Mouse (Mus musculus): ENCODE results near the gene Cebpa. TPM values are rescaled to one million over a fixed set of nuclear protein-coding genes. Genes with fewer than 3 reads are reported as not detected.
A peak's percentile ranks its signal among the peaks of the same experiment; 100 is the strongest.

The Cebpa gene
- polyA plus RNA-seq, 1 experiment from 2014 or later: 2.3 TPM

DNA sequence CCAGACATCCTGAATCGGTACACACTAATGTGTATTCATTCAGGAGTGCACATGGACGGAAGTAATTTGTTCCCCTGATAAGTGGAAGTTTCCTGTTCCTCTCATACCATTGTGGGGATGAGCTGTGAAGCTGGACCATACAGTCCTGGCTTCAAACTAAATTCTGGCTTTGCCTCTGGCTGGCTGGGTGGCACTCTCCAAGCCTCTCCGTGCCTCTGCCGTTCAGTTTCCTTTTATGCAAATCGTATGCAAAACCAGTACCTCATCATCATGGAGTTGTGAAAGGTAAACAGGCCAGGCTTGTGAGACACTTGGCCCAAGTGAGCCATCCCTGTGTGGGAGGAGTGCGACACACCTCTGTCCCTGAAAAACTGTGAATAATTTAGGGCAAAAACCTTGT lies 8.6 kb downstream of the Cebpa start:
- Histone ChIP-seq H3K27me3 (ENCODE audit: insufficient read depth, low read length) (no peaks in the 10 kb centered on the region), H3K4me1 (replicated peaks; ENCODE audit: insufficient read depth, low read length) (peaks cover 5% of the 10 kb centered on the region; the same call in 1 of the 2 replicates), H3K4me3 (replicated peaks; ENCODE audit: low read depth, low read length) (no peak overlapping the region), H3K4me2 (ENCODE audit: low read length) (no peak overlapping the region), H3K27ac (no peak overlapping the region), H3K9ac (ENCODE audit: low read depth, low read length) (no peak overlapping the region), H3K36me3 (ENCODE audit: insufficient read depth, low read length) (no peaks in the 10 kb centered on the region), H3K9me3 (replicated peaks; ENCODE audit: low read length) (no peaks in the 10 kb centered on the region)
- WGBS: 28% methylated on average over 6 of the region's 6 CpGs
- DNase-seq (ENCODE audit: low spot score) (no peak), ATAC-seq (replicated peaks; ENCODE audit: low FRiP score, low read depth) (no peak)
- TF ChIP-seq CTCF (IDR thresholded peaks at IDR 0.05; ENCODE audit: low read depth): no peak

DNA sequence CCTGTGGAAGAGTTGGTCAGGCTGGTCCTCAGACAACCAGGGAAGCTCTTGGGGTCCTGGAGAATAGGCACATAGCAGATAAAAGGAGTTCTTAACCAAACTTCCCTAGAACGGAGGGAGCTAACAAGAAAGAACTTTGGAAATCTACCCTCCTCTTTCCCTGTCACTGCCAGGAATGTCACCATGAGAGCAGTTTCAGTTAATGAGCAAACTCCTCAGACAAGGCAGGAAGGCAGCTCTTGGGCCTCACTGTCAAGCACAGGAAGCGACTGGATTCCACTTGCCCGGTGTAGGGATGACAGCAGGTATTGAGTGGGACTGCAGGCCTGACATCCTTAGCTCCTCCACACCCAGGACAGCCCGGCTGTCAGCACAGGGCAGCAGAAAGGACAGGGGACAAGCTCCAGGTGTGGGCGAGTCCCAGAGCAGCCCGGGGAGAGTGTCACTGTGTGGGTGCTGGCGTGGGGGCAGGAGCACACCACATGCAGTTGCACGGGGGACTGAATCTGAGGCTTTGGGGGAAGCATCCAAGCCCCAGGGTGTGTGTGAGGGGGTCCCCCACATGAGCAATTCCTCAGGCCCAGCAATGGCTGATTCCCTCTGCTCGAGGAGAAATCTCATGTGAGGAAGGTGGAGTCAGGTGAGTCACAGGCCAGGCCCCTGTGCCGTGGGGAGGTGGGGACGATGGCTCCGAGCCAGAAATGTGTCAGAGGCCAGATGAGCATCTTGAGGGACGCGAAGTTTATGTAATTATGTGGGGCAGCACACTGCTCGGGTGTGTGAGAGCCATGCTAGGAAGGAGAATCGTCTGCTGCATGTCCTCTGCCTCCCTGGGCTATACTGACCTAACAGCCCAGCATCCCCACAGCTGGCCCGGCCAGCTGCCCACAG lies 9.8 kb downstream of the Cebpa start:
- WGBS: 49% methylated on average over 17 of the region's 17 CpGs
- no peaks in the 10 kb centered on the region for H3K36me3 ChIP-seq (ENCODE audit: insufficient read depth, low read length)
- DNase-seq (ENCODE audit: low spot score) (no peak), ATAC-seq (replicated peaks; ENCODE audit: low FRiP score, low read depth) (peak; percentile 57; the same call in 1 of the 2 replicates)
- no peak overlapping the region for H3K9ac ChIP-seq (ENCODE audit: low read depth, low read length)
- H3K27ac ChIP-seq: no peak overlapping the region
- H3K4me1 ChIP-seq (replicated peaks; ENCODE audit: insufficient read depth, low read length): peaks cover 5% of the 10 kb centered on the region; the same call in 1 of the 2 replicates
- TF ChIP-seq CTCF (IDR thresholded peaks at IDR 0.05; ENCODE audit: low read depth): no peak
- H3K9me3 ChIP-seq (replicated peaks; ENCODE audit: low read length): no peaks in the 10 kb centered on the region
- no peak overlapping the region for H3K4me2 ChIP-seq (ENCODE audit: low read length)
- no peaks in the 10 kb centered on the region for H3K27me3 ChIP-seq (ENCODE audit: insufficient read depth, low read length)
- H3K4me3 ChIP-seq (replicated peaks; ENCODE audit: low read depth, low read length): no peak overlapping the region

DNA sequence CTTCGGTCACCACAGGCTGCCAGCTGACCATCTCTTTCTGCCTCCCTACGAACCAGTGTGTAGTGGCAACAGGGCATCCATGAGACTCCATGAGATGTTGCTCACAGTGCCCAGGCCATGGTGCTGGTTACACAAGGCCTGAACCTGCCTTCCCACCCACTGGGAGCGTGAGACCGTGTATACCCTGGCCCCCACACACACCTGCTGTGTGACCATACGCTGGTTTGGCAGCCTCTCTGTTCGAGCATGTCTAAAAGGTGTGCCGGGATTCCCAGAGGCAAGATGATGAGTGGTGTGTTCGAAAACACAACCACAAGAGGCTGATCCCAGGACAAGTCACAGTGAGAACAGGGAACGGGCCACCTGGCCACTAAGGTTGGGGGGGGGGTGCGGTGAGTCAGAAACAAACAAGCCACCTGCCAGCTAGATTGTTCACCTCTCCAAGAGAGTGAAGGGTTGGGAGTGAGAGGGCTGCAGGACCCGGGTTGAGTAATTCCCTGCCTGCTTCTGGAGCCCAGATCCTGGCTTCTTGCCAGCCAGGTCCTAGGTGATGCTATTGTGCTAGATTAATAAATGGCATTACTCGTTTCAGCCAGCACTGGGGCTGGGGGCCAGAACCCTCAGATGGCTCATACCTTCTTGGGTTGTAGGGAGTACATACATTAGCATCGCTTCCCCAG lies 11.1 kb downstream of the Cebpa start:
- Histone ChIP-seq H3K4me2 (ENCODE audit: low read length) (no peak overlapping the region), H3K9me3 (replicated peaks; ENCODE audit: low read length) (no peaks in the 10 kb centered on the region), H3K27ac (no peak overlapping the region), H3K36me3 (ENCODE audit: insufficient read depth, low read length) (no peaks in the 10 kb centered on the region), H3K4me3 (replicated peaks; ENCODE audit: low read depth, low read length) (no peak overlapping the region), H3K4me1 (replicated peaks; ENCODE audit: insufficient read depth, low read length) (peaks cover 5% of the 10 kb centered on the region; the same call in 1 of the 2 replicates), H3K9ac (ENCODE audit: low read depth, low read length) (no peak overlapping the region), H3K27me3 (ENCODE audit: insufficient read depth, low read length) (no peaks in the 10 kb centered on the region)
- no peak for ATAC-seq (replicated peaks; ENCODE audit: low FRiP score, low read depth)
- no peak for DNase-seq (ENCODE audit: low spot score)
- 77% methylated on average over 13 of the region's 13 CpGs for WGBS
- TF ChIP-seq CTCF (IDR thresholded peaks at IDR 0.05; ENCODE audit: low read depth): no peak

- no peak overlapping the region for H3K9ac ChIP-seq (ENCODE audit: low read depth, low read length)
- 63% methylated on average over 5 of the region's 5 CpGs for WGBS
- no peak overlapping the region for H3K27ac ChIP-seq
- ATAC-seq (replicated peaks; ENCODE audit: low FRiP score, low read depth): no peak
- no peak for DNase-seq (ENCODE audit: low spot score)
- no peak overlapping the region for H3K4me3 ChIP-seq (replicated peaks; ENCODE audit: low read depth, low read length)
- H3K36me3 ChIP-seq (ENCODE audit: insufficient read depth, low read length): no peaks in the 10 kb centered on the region
- H3K4me2 ChIP-seq (ENCODE audit: low read length): no peak overlapping the region
- TF ChIP-seq CTCF (IDR thresholded peaks at IDR 0.05; ENCODE audit: low read depth): no peak
- peaks cover 5% of the 10 kb centered on the region; the same call in 1 of the 2 replicates for H3K4me1 ChIP-seq (replicated peaks; ENCODE audit: insufficient read depth, low read length)
- no peaks in the 10 kb centered on the region for H3K27me3 ChIP-seq (ENCODE audit: insufficient read depth, low read length)
- no peaks in the 10 kb centered on the region for H3K9me3 ChIP-seq (replicated peaks; ENCODE audit: low read length)
Measured at GRCm38 (mm10) chr7:35130888-35131287, 11.8 kb downstream of the Cebpa start.

- H3K4me3 ChIP-seq (replicated peaks; ENCODE audit: low read depth, low read length): no peak overlapping the region
- H3K9me3 ChIP-seq (replicated peaks; ENCODE audit: low read length): no peaks in the 10 kb centered on the region
- H3K27ac ChIP-seq: no peak overlapping the region
- 96% methylated on average over 9 of the region's 9 CpGs for WGBS
- no peak overlapping the region for H3K9ac ChIP-seq (ENCODE audit: low read depth, low read length)
- no peak overlapping the region for H3K4me2 ChIP-seq (ENCODE audit: low read length)
- H3K4me1 ChIP-seq (replicated peaks; ENCODE audit: insufficient read depth, low read length): peaks cover 5% of the 10 kb centered on the region; the same call in 1 of the 2 replicates
- H3K36me3 ChIP-seq (ENCODE audit: insufficient read depth, low read length): no peaks in the 10 kb centered on the region
- ATAC-seq (replicated peaks; ENCODE audit: low FRiP score, low read depth) (no peak), DNase-seq (ENCODE audit: low spot score) (no peak)
- no peaks in the 10 kb centered on the region for H3K27me3 ChIP-seq (ENCODE audit: insufficient read depth, low read length)
- TF ChIP-seq CTCF (IDR thresholded peaks at IDR 0.05; ENCODE audit: low read depth): peak; percentile 6; the same call in 1 of the 2 replicates
Measured at GRCm38 (mm10) chr7:35131601-35132000, 12.5 kb downstream of the Cebpa start.

DNA sequence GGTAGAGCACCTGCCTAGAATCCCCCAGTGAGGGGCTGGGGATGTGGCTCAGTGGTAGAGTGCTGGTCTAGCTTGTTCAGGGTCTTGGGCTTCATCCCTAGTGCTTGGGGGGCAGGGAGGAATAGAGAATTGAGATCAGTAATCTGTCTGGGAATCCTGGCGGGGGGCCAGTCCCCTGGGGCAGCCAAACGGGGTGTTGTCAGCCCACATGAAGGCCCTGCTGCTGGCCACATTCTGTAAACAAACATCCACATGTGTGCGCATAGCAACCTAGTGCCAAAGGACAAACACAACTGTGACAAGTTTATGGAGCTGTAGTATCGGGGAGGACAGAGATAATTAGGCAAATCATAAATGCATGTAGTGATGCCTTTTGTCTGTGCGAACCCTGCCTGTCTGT lies 15.5 kb downstream of the Cebpa start:
- WGBS: 34% methylated on average over 5 of the region's 5 CpGs

More for the DNA sequence above, 15.5 kb downstream of the Cebpa start:
- Histone ChIP-seq H3K9ac (ENCODE audit: low read depth, low read length) (no peak overlapping the region), H3K4me3 (replicated peaks; ENCODE audit: low read depth, low read length) (no peak overlapping the region), H3K27me3 (ENCODE audit: insufficient read depth, low read length) (no peaks in the 10 kb centered on the region), H3K36me3 (ENCODE audit: insufficient read depth, low read length) (no peaks in the 10 kb centered on the region), H3K4me2 (ENCODE audit: low read length) (no peak overlapping the region), H3K27ac (no peak overlapping the region), H3K4me1 (replicated peaks; ENCODE audit: insufficient read depth, low read length) (no peaks in the 10 kb centered on the region), H3K9me3 (replicated peaks; ENCODE audit: low read length) (no peaks in the 10 kb centered on the region)
- ATAC-seq (replicated peaks; ENCODE audit: low FRiP score, low read depth) (no peak), DNase-seq (ENCODE audit: low spot score) (no peak)
- no peak for TF ChIP-seq CTCF (IDR thresholded peaks at IDR 0.05; ENCODE audit: low read depth)
